Mouse (Mus musculus) left cerebral cortex, postnatal 36 days (tissue): ENCODE measurements around the gene Luc7l2. TPM values are rescaled to one million over a fixed set of nuclear protein-coding genes. Genes with fewer than 3 reads are reported as not detected.
"Not testable (repeated sequence)": the region's sequence is repeated elsewhere in the genome, so short reads cannot be mapped to it uniquely, and the experiment has no call there.

ENCODE experiments used
- DNase-seq, 2 experiments: peaks; one replicate each; pipeline ENCODE4 v3.0.0; 2021 to 2022; ENCODE audit warnings: low spot score in 2 of 2, mixed read lengths in 1 of 2
- intact Hi-C: fragments of 180-260 bp; cut with DNase I; formaldehyde crosslinking; loops from one replicate; pipeline ENCODE4 v1.15.1; 2025
- total RNA-seq, 2 experiments: library from RNA; stranded (reverse); gene quantifications; 2 replicates each; pipeline ENCODE4 v1.2.3; 2021

Gene Luc7l2
- total RNA-seq = 100 to 1,000 TPM; 124 to 217 TPM

DNA sequence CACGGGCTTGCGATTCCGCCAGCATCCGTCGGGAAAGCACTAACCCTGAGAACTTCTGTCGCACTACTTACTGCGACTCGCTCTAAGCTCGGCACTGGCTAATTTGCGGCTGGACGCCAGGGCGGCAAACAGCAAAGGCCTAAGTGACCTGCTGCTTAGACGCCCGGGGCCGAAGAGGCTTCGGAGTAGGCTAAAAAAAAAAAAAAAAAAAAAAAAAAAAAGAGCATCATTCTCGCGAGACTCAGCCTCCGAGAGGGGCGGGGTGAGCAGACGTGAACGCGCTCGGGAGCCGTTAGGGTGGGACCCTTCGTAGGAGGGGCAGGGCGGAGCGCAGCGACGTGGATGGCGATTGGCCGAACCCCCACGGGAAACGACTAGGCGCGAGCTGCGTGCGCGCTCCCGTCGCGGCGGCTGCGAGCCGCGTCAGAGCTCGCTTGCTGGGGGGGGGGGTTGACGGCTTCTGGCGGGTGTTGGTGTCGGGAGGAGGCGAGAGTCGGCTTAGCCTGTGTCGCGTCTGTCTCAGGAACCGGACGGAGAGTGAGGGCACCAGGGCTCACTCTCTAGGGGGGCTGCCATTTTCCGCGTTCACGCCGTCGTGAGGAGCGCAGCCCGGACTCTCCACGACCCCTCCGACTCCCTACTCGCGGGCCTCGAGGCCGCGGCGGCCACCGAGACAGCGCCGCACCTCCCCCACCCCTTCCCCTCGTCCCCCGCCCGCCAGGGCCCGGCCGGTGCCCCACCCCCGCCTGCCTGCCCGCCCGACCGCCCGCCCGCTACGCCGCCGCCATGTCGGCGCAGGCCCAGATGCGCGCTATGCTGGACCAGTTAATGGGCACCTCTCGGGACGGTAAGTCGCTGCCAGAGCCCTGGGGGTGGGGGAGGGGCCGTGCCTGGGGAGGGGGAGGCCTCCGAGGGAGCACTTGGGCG is at the start of gene Luc7l2:
Gene Luc7l2, plus strand, starts transcription at position 273 of the 927 bp plus-strand sequence.
- intact Hi-C loops = loop anchor here (1.0 kb wide), 1 partner anchor 18 kb away; the partner anchor contains the start of gene Fmc1
- DNase-seq = peak; percentile 94

DNA sequence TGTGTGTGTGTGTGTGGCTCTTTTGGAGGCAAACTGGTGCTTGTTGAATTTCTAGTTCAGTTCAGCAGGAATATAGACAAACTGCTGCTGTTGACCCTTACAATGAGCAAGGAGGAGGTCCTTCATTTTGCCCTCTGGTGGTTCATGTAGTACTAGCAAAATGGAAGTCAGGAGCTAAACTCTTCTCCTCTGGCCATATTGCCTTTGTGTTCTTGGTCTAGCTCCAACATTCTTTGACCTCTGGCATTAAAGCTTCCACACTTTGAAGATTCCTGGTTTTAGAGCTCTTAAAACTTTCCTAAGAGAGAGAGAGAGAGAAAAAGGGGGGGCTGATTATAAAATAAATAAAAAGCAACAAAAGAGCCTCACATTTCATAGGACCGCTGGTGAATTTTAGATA is 39.0 kb upstream of the Luc7l2 start:
- DNase-seq = no peak
- intact Hi-C loops = no loop called here

DNA sequence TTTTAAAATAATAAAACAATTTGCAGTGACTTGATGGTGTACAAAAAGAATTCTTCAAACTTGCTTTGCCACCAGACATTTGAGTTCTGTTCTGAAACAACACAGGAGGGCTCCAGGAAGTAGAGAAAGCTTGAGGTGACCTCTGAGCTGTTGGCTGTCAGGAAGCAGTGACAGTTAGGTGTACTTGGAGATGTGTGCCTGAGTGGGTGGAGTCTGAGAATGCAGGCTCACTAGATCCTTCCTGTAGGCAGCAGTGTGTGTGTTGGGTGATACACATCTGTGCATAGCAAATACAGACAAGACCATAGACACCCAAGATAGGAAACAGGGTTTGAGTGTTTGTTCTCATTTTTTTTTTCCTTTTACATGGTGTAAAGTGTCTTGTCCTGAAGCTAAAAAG is 38.3 kb upstream of the Luc7l2 start:
- DNase-seq = no peak

DNA sequence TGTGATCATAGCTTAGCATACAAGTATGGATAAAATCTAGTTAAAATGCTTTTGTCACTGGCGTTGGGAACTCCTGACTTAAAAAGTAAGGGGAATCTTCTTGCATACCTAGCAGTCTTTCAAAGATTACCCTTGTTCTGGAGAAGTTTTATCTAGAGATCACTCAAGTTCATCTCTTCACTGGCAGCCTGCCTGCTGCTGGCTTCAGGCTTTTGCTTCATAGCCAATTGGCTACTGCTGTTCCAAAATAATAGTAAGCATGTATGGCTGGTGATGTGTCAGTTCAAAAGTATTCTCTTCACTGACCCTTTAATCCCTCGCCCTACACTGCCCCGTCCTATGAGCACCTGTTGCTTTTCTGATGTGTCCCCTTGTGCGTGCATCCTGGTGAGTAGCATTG is 35.9 kb upstream of the Luc7l2 start:
- DNase-seq = no peak
- intact Hi-C loops = no loop called here

More for the DNA sequence above, 38.3 kb upstream of the Luc7l2 start:
- intact Hi-C loops = no loop called here

DNA sequence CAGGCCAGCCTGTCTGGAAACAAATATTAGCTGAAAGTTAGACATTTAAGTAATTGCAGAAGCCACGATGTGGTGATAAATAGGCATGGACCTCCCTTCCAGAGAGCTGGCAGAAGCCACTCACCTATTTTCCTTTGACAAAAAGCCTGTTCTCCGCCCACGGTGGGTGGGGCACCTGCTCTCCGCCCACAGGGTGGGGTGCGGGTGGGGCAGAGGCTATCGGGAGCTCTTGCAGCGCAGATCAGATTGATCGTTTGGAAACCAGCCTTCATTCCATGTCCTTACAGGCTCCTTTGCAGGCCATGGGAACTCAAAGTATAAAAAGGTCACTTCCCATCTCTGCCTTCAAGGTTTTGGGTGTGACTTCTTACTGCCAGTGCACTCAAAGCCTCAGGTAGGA is 27.3 kb upstream of the Luc7l2 start:
- no peak for DNase-seq
- intact Hi-C loops = no loop called here

DNA sequence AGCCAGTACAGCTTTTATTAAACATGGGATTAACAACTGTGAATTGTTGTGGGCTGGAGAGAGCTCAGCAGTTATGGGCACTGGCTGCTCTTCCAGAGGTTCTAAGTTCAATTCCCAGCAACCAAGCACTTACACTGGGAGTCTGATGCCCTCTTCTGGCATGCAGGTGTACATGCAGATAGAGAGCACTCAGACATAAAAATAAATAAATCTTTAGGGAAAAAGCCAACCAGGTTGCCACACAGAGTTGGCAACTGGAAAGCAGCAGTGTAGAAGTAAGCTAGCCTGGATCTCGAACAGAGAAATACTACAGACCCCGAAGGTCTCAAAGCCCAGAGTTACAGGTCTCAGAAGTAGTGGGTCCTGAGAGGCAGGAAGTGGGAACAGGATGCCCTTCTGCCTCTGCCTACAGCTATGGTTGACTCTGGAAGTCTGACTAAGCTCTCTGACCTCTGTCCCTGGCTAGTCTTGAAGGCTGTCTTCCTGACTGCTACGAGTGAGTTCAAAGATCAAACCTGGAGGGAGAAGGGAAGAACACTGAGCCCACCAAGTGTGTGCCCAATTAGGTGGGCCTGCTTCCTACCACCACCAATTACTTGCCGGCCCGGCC is 19.8 kb upstream of the Luc7l2 start:
- intact Hi-C loops = no loop called here
- no peak for DNase-seq

DNA sequence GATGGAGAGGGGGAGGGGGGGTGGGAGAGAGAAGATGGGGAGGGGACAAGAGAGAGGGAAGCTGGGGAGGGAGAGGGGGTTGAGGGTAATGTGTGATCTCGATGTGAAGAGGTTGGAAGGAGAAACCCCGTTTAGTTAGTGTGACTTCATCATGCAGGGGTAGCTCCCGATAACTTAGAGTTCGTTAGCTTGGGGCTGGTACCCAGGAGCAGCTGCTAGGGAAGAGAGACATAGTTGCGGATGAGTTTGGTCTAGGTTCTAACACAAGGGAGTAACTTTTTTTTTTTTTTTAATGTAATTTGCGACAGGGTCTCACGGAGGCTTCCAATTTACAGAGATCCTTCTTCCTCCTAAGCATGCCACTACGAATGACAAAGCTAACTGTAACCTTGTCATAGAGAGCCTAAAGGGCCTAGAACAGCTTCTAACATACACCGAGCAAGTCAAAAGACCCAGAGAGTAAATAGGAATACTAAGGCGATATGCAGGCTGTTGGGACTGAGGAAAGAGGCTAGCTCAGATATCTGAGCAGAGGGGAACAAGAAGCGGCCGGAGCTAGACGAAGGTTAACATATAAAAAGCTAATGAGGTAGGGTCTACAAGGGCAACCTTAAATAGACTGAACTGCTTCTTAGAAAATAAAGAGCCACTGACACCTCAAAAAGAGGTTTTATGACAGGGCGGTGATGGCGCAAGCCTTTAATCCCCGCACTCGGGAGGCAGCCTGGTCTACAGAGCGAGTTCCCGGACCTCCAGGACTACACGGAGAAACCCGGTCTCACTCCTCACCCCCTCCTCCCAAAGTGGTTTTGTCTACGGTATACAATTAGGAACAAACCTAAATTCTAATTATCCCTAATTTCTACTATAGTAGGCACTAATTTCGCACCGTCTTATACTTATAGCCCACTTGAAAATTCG is 18.4 kb upstream of the Luc7l2 start:
- intact Hi-C loops = loop anchor here (1.0 kb wide), 2 partner anchors 19 to 98 kb away; partner anchors contain the start of gene Luc7l2
- DNase-seq = no peak

DNA sequence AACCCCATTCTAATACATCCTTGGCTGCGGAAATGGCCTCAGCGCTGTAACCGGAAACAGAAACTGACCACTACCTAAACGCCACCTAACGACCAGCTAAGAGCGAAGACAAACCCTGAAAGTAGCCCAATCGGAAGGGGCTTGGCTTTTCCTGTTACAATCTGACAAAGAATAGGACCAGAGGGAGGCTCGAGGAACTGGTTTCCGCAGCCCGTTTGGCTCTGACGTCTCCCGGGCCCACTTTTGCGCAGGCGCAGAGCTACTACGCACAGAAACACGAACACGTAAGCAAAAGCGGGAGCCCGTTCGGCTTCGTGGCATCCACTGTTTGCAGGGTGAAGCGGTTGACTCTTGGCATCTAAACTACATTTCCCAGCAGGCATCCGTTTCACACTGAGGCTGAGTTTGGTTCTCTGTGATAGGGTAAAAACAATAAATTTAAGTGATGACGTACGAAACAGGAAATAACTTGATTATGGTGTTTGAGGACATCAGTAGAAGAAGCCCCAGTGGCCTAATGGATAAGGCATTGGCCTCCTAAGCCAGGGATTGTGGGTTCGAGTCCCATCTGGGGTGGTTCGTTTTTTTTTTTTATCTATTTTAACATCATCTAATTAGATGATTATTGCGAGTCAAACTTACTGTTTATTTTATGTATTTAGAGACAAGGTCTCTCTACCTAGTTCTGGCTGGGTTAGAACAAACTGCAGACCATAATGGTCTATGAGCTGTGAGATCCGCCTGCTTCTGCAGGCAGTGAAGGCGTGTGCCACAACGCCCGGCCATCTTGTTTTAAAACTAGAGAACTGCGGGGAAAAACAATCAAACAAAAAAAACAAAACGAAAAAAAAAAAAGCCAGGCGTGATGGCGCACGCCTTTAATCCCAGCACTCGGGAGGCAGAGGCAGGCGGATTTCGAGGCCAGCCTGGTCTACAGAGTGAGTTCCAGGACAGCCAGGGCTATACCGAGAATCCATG is 17.4 kb upstream of the Luc7l2 start, which contains the start of gene Fmc1:
Gene Fmc1, plus strand, starts transcription at position 75 of the 978 bp plus-strand sequence.
- intact Hi-C loops = loop anchor here (1.0 kb wide), 2 partner anchors 18 to 99 kb away; partner anchors contain the start of gene Luc7l2
- DNase-seq = peak; percentile 99

DNA sequence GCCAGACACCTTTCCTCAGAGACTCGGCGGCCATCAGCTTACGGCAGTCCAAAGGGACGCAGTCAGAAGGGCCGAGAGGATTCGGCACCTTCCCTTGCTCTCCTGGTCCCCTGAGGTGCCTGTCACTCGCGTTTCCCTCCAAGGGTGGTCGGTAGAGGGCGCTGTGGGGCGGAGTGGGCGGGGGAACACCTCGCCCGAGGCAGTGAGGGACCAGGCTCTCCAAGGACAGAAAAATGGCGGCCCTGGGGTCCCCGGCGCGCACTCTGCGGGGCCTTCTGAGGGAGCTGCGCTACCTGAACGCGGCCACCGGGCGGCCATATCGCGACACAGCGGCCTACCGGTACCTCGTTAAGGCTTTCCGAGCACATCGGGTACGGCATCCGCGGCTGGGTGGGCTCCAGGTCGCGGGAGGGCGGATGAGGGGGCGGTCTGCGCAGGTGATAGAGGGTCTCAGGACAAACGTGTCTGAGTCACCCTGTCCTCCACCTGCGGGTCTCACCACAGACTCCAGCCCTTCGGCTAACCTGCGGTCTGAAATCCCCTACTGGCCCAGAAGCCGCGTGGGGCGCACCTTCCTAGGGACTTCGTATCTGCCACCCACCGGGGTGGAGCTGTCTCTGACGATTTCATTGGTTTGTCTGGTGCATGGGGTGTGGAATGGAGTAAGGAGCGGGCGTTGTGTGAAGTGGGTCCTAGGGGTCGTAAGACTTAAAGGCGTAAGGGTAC is 16.3 kb upstream of the Luc7l2 start:
- intact Hi-C loops = no loop called here
- DNase-seq = peak; percentile 95 to 96

DNA sequence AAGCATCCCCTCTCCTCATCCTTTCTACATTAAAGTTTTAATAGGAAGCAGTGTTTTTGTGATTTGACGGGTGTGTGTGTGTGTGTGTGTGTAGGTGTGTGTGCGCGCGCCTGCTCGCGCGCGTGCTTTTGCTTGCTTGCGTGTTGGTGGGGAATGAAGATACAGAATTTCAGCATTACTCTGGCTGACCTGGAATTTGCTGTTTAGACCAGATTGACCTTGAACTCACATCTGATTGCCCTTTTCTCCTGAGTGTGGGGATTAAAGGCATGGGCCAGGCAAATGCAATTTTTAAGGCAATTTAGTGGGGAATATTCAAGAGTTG is 15.8 kb upstream of the Luc7l2 start:
- no peak for DNase-seq
- intact Hi-C loops = no loop called here

DNA sequence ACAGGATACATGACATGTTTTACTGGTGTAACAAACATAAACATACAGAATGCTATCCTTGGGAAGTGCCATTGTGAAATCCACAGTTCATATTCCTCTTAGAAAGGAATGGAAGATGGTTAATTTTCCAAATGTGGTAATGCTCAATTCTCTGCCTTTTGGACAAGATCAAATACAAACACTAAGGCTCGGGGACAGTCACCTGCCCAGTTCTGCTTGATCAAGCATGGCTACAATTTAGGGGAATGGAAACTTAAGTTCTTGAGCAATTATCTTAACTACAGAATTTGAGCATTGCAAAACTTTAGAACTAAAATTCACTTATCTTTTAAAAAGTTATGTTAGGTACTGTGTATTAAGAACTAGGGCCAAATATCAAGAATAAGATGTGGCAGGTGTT is 15.3 kb upstream of the Luc7l2 start:
- DNase-seq = no peak
- intact Hi-C loops = no loop called here

DNA sequence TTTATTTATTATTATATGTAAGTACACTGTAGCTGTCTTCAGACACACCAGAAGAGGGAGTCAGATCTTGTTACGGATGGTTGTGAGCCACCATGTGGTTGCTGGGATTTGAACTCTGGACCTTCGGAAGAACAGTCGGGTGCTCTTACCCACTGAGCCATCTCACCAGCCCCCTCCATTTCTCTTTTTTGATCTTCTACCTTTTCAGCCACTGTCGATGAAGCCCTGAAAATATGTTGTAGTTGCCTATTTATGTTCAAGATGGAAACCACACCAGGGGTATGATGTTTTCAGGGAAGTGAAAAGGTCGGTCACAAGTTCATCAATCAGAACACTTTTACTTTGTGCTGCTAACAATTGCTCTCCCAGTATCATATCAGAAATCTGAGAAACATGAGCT is 7.0 kb upstream of the Luc7l2 start:
- intact Hi-C loops, DNase-seq: not testable (repeated sequence)

DNA sequence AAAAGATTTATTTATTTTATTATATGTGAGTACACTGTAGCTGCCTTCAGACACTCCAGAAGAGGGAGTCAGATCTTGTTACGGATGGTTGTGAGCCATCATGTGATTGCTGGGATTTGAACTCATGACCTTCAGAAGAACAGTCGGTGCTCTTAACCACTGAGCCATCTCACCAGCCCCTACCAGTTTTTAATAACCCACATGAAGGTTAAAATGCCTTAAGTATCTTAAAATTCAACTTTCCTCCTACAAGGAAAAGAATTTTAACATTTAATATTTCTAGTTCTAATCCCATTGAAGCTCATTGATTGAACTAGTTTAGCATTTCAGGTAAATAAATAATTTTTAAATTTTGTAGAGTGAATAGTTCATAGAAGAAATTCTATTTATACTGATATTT is 4.1 kb upstream of the Luc7l2 start:
- intact Hi-C loops, DNase-seq: not testable (repeated sequence)

DNA sequence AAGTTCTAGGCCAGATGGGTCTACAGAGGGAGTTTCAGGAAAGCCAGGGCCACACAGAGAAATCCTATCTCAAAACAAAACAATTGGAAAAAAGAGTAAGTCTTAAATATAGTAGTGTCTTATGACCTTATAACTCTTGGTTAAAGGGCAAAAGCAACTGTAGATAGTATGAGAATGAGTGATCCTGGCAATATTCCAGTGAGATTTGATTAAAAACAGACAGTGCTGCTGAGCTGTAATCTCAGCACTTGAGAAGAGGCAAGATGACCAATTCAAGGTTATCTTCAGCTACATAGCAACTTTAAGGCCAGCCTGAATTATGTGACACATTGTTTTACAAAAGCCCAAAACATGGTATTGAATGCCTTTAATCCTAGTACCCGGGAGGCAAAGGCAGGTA is 3.4 kb upstream of the Luc7l2 start:
- intact Hi-C loops = no loop called here
- DNase-seq = no peak

DNA sequence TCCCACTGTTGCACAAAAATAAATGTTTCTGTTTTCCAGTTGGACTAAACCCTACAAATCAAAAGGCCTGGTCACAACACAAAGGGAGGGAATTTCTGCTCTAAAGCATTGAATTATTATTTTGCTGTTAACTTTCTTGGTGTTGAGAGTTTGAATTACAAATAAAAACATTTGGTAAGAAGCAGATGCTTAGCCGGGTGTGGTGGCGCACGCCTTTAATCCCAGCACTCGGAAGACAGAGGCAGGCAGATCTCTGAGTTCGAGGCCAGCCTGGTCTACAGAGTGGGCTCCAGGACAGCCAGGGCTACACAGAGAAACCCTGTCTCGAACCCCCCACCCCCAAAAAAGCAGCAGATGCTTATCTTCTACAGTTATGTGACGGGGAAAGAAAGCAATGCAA is 2.5 kb upstream of the Luc7l2 start:
- intact Hi-C loops, DNase-seq: not testable (repeated sequence)

DNA sequence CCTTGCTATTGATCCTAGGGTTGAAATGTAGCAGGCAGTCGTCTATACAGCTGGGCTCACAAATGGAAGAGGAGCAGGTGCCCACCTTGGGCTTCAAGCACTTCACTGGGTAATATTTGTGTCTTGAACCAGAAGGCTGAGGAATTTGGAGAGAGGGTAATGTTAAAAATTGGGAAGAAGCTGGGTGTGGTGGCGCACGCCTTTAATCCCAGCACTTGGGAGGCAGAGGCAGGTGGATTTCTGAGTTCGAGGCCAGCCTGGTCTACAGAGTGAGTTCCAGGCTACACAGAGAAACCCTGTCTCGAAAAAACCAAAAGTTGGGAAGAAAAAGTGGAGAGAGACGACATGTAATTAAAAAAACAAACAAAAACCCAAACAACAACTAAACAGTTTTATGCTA is 1.3 kb upstream of the Luc7l2 start:
- DNase-seq, intact Hi-C loops: not testable (repeated sequence)

DNA sequence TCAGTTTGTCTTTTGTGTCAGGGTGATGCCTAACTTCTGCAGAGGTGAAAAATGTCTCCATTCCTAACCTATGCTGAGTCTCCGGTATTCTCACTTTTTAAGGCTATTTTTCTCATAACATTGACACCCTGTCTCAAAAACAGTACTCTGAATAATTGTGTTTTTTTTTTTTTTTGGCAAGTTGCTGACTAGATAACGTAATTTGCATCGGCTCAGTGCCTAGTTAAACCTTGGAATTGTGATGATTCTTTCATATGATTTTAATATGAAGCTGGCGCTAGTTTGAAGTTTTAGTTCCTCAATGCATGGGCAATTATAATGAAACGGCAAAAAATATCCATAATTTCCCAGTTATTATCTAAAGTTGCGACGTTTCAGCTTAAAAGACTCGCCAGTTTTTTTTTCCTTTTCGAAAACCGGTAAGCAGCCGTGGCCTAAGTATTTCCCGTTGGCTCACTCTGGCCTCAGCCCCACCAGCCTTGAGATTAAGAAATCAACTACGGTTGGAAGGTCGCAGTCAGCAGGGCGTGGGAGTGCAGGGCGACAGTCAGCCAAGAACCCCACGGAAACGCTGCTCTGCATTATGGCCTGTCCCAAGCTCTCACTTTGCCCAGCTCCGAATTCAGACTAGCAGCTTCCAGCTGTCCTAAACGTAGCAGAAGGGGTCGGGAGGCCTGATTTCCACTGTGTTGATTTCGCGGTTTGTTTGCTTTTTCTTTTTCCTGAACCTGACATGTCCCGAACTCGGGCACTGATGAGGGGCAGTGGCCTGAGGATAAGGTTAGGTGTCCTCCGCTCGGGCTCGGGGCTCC is 678 bp upstream of the Luc7l2 start:
- intact Hi-C loops = loop anchor here (1.0 kb wide), 1 partner anchor 17 kb away; the partner anchor contains the start of gene Fmc1
- no peak for DNase-seq
